Mouse (Mus musculus): Measurements from ENCODE around the gene Gm42791.

DNA sequence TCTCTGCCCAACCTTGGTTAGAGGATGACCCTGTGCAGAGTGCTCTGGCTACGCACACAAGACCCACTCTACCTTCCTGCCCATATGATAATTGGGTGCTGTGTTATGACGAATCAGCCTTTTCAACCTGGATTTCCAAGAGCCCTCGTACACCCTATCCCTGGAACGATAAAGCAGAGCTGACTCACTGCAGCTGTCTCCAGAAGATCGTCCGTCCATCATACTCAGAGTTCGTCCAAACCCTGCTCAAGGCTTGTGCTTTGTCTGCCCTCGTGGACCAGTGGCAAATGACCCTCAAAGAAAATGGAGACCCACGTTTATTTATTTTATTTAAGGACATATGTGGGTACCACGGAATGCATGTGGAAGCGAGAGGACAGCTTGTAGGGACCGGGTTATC lies 19.9 kb downstream of the Gm42791 start:
- TF ChIP-seq CTCF (IDR thresholded peaks at IDR 0.05; ENCODE audit: control insufficient read depth, insufficient read depth, low read length) (no peak), POLR2A (IDR thresholded peaks at IDR 0.05; ENCODE audit: borderline replicate concordance, control insufficient read depth, low read depth, low read length) (no peak)

All from bone marrow, adult 2 months (tissue).